Mouse (Mus musculus): ENCODE measurements around the gene Atp6v0e2. TPM values are rescaled to one million over a fixed set of nuclear protein-coding genes. Genes with fewer than 3 reads are reported as not detected.

Gene Atp6v0e2
- polyA plus RNA-seq, 1 experiment from 2014 or later: 85.7 TPM

DNA sequence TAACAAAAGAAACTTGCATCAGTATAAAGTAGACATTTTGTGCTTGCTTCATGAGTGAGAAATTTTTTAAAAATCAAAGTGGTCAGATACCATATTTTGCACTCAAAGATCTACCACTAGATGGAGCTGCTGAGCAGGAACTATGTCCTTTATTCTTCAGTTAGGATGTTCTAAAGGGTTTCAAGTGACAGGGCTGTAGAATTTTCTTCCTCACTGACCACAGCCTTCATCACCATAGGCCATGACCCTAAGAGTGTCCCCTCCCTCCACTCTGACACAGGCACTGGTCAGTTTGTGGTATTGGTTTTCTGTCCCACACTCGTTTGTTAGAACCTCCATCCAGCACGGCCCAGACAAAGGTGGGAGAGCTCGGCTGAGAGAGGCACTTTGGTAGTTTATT is 44.6 kb downstream of the Atp6v0e2 start:
- Histone ChIP-seq H3K36me3 (no peaks in the 10 kb centered on the region), H3K4me3 (no peak overlapping the region), H3K27me3 (no peaks in the 10 kb centered on the region), H3K4me1 (no peaks in the 10 kb centered on the region), H3K27ac (replicated peaks) (no peak overlapping the region), H3K4me2 (replicated peaks) (no peak overlapping the region), H3K9me3 (no peaks in the 10 kb centered on the region), H3K9ac (replicated peaks) (no peak overlapping the region)
- ATAC-seq (ENCODE audit: low FRiP score, low read depth): no peak
- WGBS: 73% methylated on average over 3 of the region's 3 CpGs

DNA sequence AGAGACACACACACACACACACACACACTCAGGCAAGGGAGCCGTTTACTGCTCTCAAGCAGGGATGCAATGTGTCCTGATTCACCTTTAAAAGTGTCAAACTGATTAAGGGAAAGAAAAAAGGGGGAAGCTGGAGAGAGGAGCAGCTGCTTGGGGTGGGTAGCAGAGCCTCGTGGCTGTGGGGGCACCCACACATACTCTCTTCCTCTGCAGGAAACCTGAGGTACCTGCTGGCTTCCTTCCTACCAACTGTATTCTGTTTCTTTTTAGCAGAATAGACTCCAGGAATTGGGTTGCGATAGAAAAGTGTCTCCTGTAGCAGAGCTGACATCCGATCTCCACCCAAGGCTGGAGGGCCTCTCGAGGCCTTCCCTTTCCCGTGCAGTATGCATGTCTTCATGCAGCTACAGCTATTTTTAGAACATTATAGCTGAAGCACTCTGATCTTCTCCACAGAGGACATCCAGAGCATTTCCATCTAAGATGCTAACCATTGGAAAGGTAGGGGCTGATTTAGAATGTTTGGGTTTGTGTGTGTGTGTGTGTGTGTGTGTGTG is 51.9 kb downstream of the Atp6v0e2 start, which contains the start of gene Gm45021:
TSS of gene Gm45021 (plus strand) at position 417 of the 557 bp plus-strand sequence.
- no peak for ATAC-seq (ENCODE audit: low FRiP score, low read depth)
- Histone ChIP-seq H3K4me2 (replicated peaks) (no peak within 1 kb of the TSS), H3K4me1 (0 out of 2 replicates have a peak, but pooled peaks cover 6% of the 10 kb centered on the region), H3K27ac (replicated peaks) (no peak within 1 kb of the TSS), H3K9me3 (no peaks in the 10 kb centered on the region), H3K9ac (replicated peaks) (no peak within 1 kb of the TSS), H3K27me3 (no peaks in the 10 kb centered on the region), H3K4me3 (no peak within 1 kb of the TSS), H3K36me3 (no peaks in the 10 kb centered on the region)
- 72% methylated on average over 6 of the region's 6 CpGs for WGBS

Other genes starting within 250 kb of the Atp6v0e2 start
- 26.4 and 27.8 TPM in 2 replicates for gene Krba1, start 142.0 kb upstream of the Atp6v0e2 start, polyA plus RNA-seq (2016; fragmentation: Nextera tagmentation; extraction: Ambion mirVana)
- gene Zfp467, start 91.8 kb upstream of the Atp6v0e2 start, polyA plus RNA-seq (2016; fragmentation: Nextera tagmentation; extraction: Ambion mirVana): 19.9 and 22.9 TPM in 2 replicates
- 0.10 and 0.22 TPM in 2 replicates for gene Sspo, start 89.4 kb upstream of the Atp6v0e2 start, polyA plus RNA-seq (2016; fragmentation: Nextera tagmentation; extraction: Ambion mirVana)
- gene Lrrc61, start 17.2 kb downstream of the Atp6v0e2 start, polyA plus RNA-seq (2016; fragmentation: Nextera tagmentation; extraction: Ambion mirVana): 18.1 and 22.3 TPM in 2 replicates
- gene Rarres2, start 35.2 kb downstream of the Atp6v0e2 start, polyA plus RNA-seq (2016; fragmentation: Nextera tagmentation; extraction: Ambion mirVana): 1.7 and 3.1 TPM in 2 replicates
- gene Gm45021, start 52.0 kb downstream of the Atp6v0e2 start, polyA plus RNA-seq (2016; fragmentation: Nextera tagmentation; extraction: Ambion mirVana): not detected in 2 replicates
- 50.1 and 54.1 TPM in 2 replicates for gene Repin1, start 56.3 kb downstream of the Atp6v0e2 start, polyA plus RNA-seq (2016; fragmentation: Nextera tagmentation; extraction: Ambion mirVana)
- 0.65 TPM in 1 of 2 replicates, not detected in the other for gene Gm44965, start 56.3 kb downstream of the Atp6v0e2 start, polyA plus RNA-seq (2016; fragmentation: Nextera tagmentation; extraction: Ambion mirVana)
- 13.3 and 15.7 TPM in 2 replicates for gene Zfp775, start 64.4 kb downstream of the Atp6v0e2 start, polyA plus RNA-seq (2016; fragmentation: Nextera tagmentation; extraction: Ambion mirVana)
- 1.4 and 1.5 TPM in 2 replicates for gene AI854703, start 89.1 kb downstream of the Atp6v0e2 start, polyA plus RNA-seq (2016; fragmentation: Nextera tagmentation; extraction: Ambion mirVana)
- gene Gimap8, start 109.6 kb downstream of the Atp6v0e2 start, polyA plus RNA-seq (2016; fragmentation: Nextera tagmentation; extraction: Ambion mirVana): 0.45 and 0.77 TPM in 2 replicates
- gene Gimap9, start 138.5 kb downstream of the Atp6v0e2 start, polyA plus RNA-seq (2016; fragmentation: Nextera tagmentation; extraction: Ambion mirVana): 1.7 and 2.6 TPM in 2 replicates
- gene Gimap4, start 146.9 kb downstream of the Atp6v0e2 start, polyA plus RNA-seq (2016; fragmentation: Nextera tagmentation; extraction: Ambion mirVana): 2.3 and 3.0 TPM in 2 replicates
- gene Gimap6, start 170.6 kb downstream of the Atp6v0e2 start, polyA plus RNA-seq (2016; fragmentation: Nextera tagmentation; extraction: Ambion mirVana): 5.7 and 6.9 TPM in 2 replicates
- gene Gm28053, start 181.0 kb downstream of the Atp6v0e2 start, polyA plus RNA-seq (2016; fragmentation: Nextera tagmentation; extraction: Ambion mirVana): not detected in 2 replicates
- gene Gimap7, start 181.0 kb downstream of the Atp6v0e2 start, polyA plus RNA-seq (2016; fragmentation: Nextera tagmentation; extraction: Ambion mirVana): not detected in 2 replicates
- gene Gimap1, start 201.4 kb downstream of the Atp6v0e2 start, polyA plus RNA-seq (2016; fragmentation: Nextera tagmentation; extraction: Ambion mirVana): 5.0 and 5.5 TPM in 2 replicates
- gene Gimap5, start 208.6 kb downstream of the Atp6v0e2 start, polyA plus RNA-seq (2016; fragmentation: Nextera tagmentation; extraction: Ambion mirVana): 0.87 and 0.97 TPM in 2 replicates
- gene Gimap3, start 233.2 kb downstream of the Atp6v0e2 start, polyA plus RNA-seq (2016; fragmentation: Nextera tagmentation; extraction: Ambion mirVana): not detected in 2 replicates

All from midbrain, embryonic 12.5 days (tissue).